Mouse (Mus musculus) lung, postnatal 0 days (tissue): Measurements from ENCODE around the gene Flt1.

Source experiments
- CTCF ChIP-seq: IDR thresholded peaks from 2 replicates; pipeline ENCODE4 v1.5.1; 2016; ENCODE audit warnings: antibody characterized with exemption, mild to moderate bottlenecking
- EP300 ChIP-seq: IDR thresholded peaks from 2 replicates; pipeline ENCODE4 v1.6.1; 2016; ENCODE audit warnings: antibody characterized with exemption, mild to moderate bottlenecking, control low read depth

GRCm38 (mm10) chr5:147606751-147607150, 119.1 kb downstream of the Flt1 start:
- no peak for TF ChIP-seq CTCF
- no peak for TF ChIP-seq EP300
